ENCODE assay signal across 9 mouse cellular contexts in the genomic region with DNA sequence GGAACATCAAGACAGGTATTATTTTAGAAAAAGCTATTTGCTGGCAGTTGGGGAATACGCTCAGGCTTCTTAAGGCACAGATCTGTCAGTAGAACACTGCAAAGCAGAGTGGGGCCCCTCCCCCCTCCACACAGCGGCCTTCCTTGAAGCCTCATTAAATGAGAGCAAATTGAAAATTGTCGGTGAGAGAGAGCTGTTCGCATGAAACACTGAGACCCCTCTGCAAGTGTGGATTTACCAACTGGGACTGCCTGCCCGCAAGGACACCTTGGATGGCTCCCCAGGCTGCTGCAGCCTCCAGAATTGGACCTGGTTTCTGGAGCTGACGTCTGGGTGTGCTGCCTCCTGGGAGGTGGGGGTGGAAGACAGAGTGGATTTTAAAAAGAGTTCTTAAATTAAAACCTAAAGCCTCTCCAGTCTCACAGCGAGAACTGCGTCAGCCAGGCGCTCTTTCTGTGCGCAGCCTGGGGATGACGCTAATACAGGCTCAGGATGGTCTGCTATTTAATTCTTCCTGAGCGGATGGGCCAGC. TPM values are rescaled to one million over a fixed set of nuclear protein-coding genes. Genes with fewer than 3 reads are reported as not detected.
DNase-seq lines count a peak whose midpoint lies in the region; ATAC-seq and TF ChIP-seq lines count a peak whose summit lies in the region.
"Had no signal": no experiment of that assay in that cellular context is flagged by ENCODE, and none has a peak within 500 bp of the region (broad histone marks: within the 10 kb centered on the region; RNA-seq: fewer than 3 reads in every experiment).

No protein-coding gene starts in this region.

- no peak for TF ChIP-seq CTCF in gastrocnemius, adult 2 months (IDR thresholded peaks at IDR 0.05)

- H3K27me3 ChIP-seq in embryonic facial prominence, embryonic 10.5 days (replicated peaks; ENCODE audit: low read depth, poor library complexity, severe bottlenecking), result no peaks in the 10 kb centered on the region
- H3K27me3 ChIP-seq in hindbrain, embryonic 14.5 days (ENCODE audit: control insufficient read depth, insufficient read depth, low read length), result no peaks in the 10 kb centered on the region
- no peaks in the 10 kb centered on the region for H3K27me3 ChIP-seq in limb, embryonic 13.5 days
- H3K27me3 ChIP-seq: heart, embryonic 15.5 days had no signal

- H3K9me3 ChIP-seq in embryonic facial prominence, embryonic 10.5 days, result no peaks in the 10 kb centered on the region
- no peaks in the 10 kb centered on the region for H3K9me3 ChIP-seq in hindbrain, embryonic 14.5 days (ENCODE audit: control insufficient read depth, low read length)
- no peaks in the 10 kb centered on the region for H3K9me3 ChIP-seq in limb, embryonic 13.5 days
- H3K9me3 ChIP-seq: heart, embryonic 15.5 days had no signal

- ATAC-seq in hindbrain, embryonic 14.5 days (ENCODE audit: low FRiP score), result peak; percentile 75
- ATAC-seq in limb, embryonic 13.5 days (ENCODE audit: low FRiP score, low read depth), result peak; percentile 39

- intact Hi-C loops in gastrocnemius, adult 2 months (cut with DNase I), result no loop called here

- peak overlapping the region; percentile 16; the same call in 1 of the 2 replicates for H3K4me3 ChIP-seq in embryonic facial prominence, embryonic 10.5 days
- 0 out of 2 replicates have a peak overlapping the region, but pooled peaks have one; percentile 5 for H3K4me3 ChIP-seq in hindbrain, embryonic 14.5 days (replicated peaks; ENCODE audit: low read length)
- H3K4me3 ChIP-seq in limb, embryonic 13.5 days, result peak overlapping the region; percentile 18
- no peak overlapping the region for H3K4me3 ChIP-seq in gastrocnemius, adult 2 months
- H3K4me3 ChIP-seq: heart, embryonic 15.5 days had no signal

- peak overlapping the region; percentile 44 for H3K4me2 ChIP-seq in hindbrain, embryonic 14.5 days (replicated peaks)
- H3K4me2 ChIP-seq in limb, embryonic 13.5 days (replicated peaks), result peak overlapping the region; percentile 56
- H3K4me2 ChIP-seq: heart, embryonic 15.5 days had no signal

- peaks cover 43% of the 10 kb centered on the region for H3K4me1 ChIP-seq in embryonic facial prominence, embryonic 10.5 days
- H3K4me1 ChIP-seq in hindbrain, embryonic 14.5 days (replicated peaks; ENCODE audit: control insufficient read depth, insufficient read depth, low read length), result peaks cover 26% of the 10 kb centered on the region
- H3K4me1 ChIP-seq in limb, embryonic 13.5 days, result peaks cover 51% of the 10 kb centered on the region

- H3K9ac ChIP-seq in hindbrain, embryonic 14.5 days, result peak overlapping the region; percentile 44
- H3K9ac ChIP-seq in limb, embryonic 13.5 days, result 0 out of 2 replicates have a peak overlapping the region, but pooled peaks have one; percentile 19
- H3K9ac ChIP-seq: heart, embryonic 15.5 days had no signal

- H3K27ac ChIP-seq in embryonic facial prominence, embryonic 10.5 days (replicated peaks), result peak overlapping the region; percentile 59
- peak overlapping the region; percentile 80 for H3K27ac ChIP-seq in hindbrain, embryonic 14.5 days
- peak overlapping the region; percentile 29; the same call in 1 of the 2 replicates for H3K27ac ChIP-seq in limb, embryonic 13.5 days
- no peak overlapping the region for H3K27ac ChIP-seq in gastrocnemius, adult 2 months
- H3K27ac ChIP-seq: heart, embryonic 15.5 days had no signal

- no peaks in the 10 kb centered on the region for H3K36me3 ChIP-seq in embryonic facial prominence, embryonic 10.5 days (replicated peaks)
- no peaks in the 10 kb centered on the region for H3K36me3 ChIP-seq in hindbrain, embryonic 14.5 days (replicated peaks; ENCODE audit: control insufficient read depth, insufficient read depth)
- no peaks in the 10 kb centered on the region for H3K36me3 ChIP-seq in limb, embryonic 13.5 days
- H3K36me3 ChIP-seq: heart, embryonic 15.5 days had no signal

- peak; percentile 89 for DNase-seq in brain, adult 2 months (ENCODE audit: low read depth, low spot score)
- DNase-seq in embryonic facial prominence, embryonic 10.5 days (ENCODE audit: low spot score), result peak; percentile 42
- DNase-seq in hindbrain, embryonic 14.5 days (ENCODE audit: low spot score), result peak; percentile 53
- DNase-seq in thymus, postnatal 4 days, result no peak
- no peak for DNase-seq in heart, adult 11 months
- DNase-seq in gastrocnemius, adult 2 months, result no peak
- DNase-seq in T-cell, adult 2 months (ENCODE audit: low spot score), result no peak

- WGBS in embryonic facial prominence, embryonic 10.5 days, result 52% methylated on average over 12 of the region's 12 CpGs
- WGBS in hindbrain, embryonic 14.5 days, result 38% methylated on average over 12 of the region's 12 CpGs
- 26% methylated on average over 12 of the region's 12 CpGs for WGBS in limb, embryonic 13.5 days

RNA-seq across cellular contexts. Expression of gene Kif5c, which starts 46.9 kb away (rescaled TPM):
- 30.4 and 30.8 TPM in 2 replicates for polyA plus RNA-seq in embryonic facial prominence, embryonic 10.5 days (2016; fragmentation: Nextera tagmentation; extraction: Ambion mirVana)
- 224 and 233 TPM in 2 replicates for polyA plus RNA-seq in hindbrain, embryonic 14.5 days (2014; fragmentation: Nextera tagmentation; extraction: Ambion mirVana)
- polyA plus RNA-seq in limb, embryonic 13.5 days (2015; fragmentation: Nextera tagmentation; extraction: Ambion mirVana), result 8.4 and 9.2 TPM in 2 replicates
- total RNA-seq in gastrocnemius, adult 2 months (2021), result under 1 TPM; 0.10 to 0.20 TPM

Comparison
In these comparisons a context has a peak if more than half of its experiments do, and no peak if none do; other contexts are left out.
1. DNase-seq: peak in brain, adult 2 months (single experiment), embryonic facial prominence, embryonic 10.5 days (single experiment) and hindbrain, embryonic 14.5 days (single experiment); none in thymus, postnatal 4 days (single experiment), heart, adult 11 months (single experiment), gastrocnemius, adult 2 months (single experiment) and T-cell, adult 2 months (single experiment).